Mouse (Mus musculus) embryonic stem cell, embryonic (primary cell): ENCODE data around the gene Plk3.

Experiments
- CTCF ChIA-PET, 4 experiments: fragments of 300-600 bp in 2 of 4; fragments of 350-600 bp in 2 of 4; sonication (Branson Sonifier 250); formaldehyde crosslinking; loops; one replicate each; lab custom pipeline; 2022; ENCODE audit warnings: inconsistent platforms in 2 of 4; lab: Charles Lee
- POLR2A ChIA-PET, 4 experiments: fragments of 300-600 bp in 2 of 4; fragments of 350-600 bp in 2 of 4; sonication (Branson Sonifier 250); formaldehyde crosslinking; loops; one replicate each; lab custom pipeline; 2022; ENCODE audit warnings: antibody characterized with exemption in 4 of 4, inconsistent platforms in 1 of 4; lab: Charles Lee

The Plk3 gene

GRCm38 (mm10) chr4:117133817-117134600 lies at the start of gene Plk3:
TSS of gene Plk3 (minus strand) at chr4:117133963.
- ChIA-PET CTCF (interaction anchor here (0.5 to 4.0 kb wide), 20 partner anchors 9 to 247 kb away, joined by 3 to 78 read pairs (median 6); partner anchors contain the start of genes Btbd19 (in 1 of the 4), Hectd3 (in 1 of the 4) and Rps8 (in 1 of the 4)), POLR2A (interaction anchor here (0.5 to 69.1 kb wide), 86 partner anchors 1 to 821 kb away, joined by 3 to 3713 read pairs (median 4); partner anchors contain the start of genes Btbd19 (in 4 of the 4), Hectd3 (in 3 of the 4), Kif2c (in 3 of the 4) and Ptch2 (in 3 of the 4))

DNA sequence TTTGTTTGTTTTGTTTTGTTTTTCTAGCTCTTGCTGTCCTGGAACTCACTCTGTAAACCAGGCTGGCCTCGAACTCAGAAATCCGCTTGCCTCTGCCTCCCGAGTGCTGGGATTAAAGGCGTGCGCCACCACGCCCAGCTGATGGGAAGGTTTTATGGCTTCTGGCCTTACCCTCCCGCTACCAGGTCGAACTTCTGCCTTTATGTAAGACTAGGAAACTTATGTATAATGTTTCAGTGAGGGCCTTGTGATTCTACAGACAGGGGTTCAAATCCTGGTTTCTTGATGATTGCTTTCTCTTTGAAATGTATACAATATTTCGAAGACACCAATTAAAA lies 49.0 kb upstream of the Plk3 start:
- ChIA-PET POLR2A (interaction anchor here (0.7 to 69.0 kb wide), 75 partner anchors 8 to 837 kb away, joined by 3 to 3713 read pairs (median 6); partner anchors contain the start of genes Btbd19 (in 3 of the 4), Plk3 (in 3 of the 4), Rps8 (in 3 of the 4) and Armh1 (in 2 of the 4)), CTCF (interaction anchor here in 2 of 4 experiments (0.7 to 2.2 kb wide), 10 partner anchors 13 to 180 kb away, joined by 3 to 11 read pairs (median 3); no protein-coding TSS in a partner anchor)

GRCm38 (mm10) chr4:117181863-117182758 lies 48.3 kb upstream of the Plk3 start, which contains the start of gene Kif2c:
TSS of gene Kif2c (minus strand) at chr4:117182639.
- ChIA-PET CTCF (interaction anchor here in 3 of 4 experiments (0.5 to 2.2 kb wide), 15 partner anchors 12 to 1039 kb away, joined by 3 to 18 read pairs (median 3); no protein-coding TSS in a partner anchor), POLR2A (interaction anchor here (0.6 to 69.0 kb wide), 87 partner anchors 7 to 1438 kb away, joined by 3 to 3713 read pairs (median 5); partner anchors contain the start of genes Btbd19 (in 3 of the 4), Plk3 (in 3 of the 4), Rps8 (in 3 of the 4) and Armh1 (in 2 of the 4))

DNA sequence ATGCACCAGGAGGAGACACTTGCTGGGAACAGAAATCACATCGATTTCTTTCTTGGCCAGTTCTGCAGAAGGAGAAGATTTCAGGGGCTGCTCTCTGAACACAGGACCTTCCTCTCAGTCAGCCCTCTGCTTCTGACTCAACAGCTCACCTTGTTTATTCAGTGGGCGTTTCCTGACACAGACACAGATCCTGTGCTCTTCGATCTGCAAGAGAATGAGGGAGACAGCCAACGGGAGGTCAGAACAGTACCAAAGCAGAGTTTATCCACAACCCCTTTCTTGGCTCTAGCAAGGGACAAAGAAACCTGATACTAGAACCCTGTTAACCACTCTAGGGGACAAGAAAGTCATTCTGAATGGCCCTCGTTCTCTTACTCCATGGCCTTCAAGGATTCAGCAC lies 36.2 kb upstream of the Plk3 start:
- CTCF ChIA-PET, result interaction anchor here in 3 of 4 experiments (0.9 to 1.6 kb wide), 8 partner anchors 9 to 167 kb away, joined by 3 to 11 read pairs (median 4); partner anchors contain the start of genes Kif2c (in 1 of the 3) and Rps8 (in 1 of the 3)
- POLR2A ChIA-PET, result interaction anchor here (0.6 to 69.0 kb wide), 47 partner anchors 8 to 539 kb away, joined by 3 to 3713 read pairs (median 5); partner anchors contain the start of genes Kif2c (in 4 of the 4), Rps8 (in 4 of the 4), Btbd19 (in 2 of the 4) and Plk3 (in 2 of the 4)

DNA sequence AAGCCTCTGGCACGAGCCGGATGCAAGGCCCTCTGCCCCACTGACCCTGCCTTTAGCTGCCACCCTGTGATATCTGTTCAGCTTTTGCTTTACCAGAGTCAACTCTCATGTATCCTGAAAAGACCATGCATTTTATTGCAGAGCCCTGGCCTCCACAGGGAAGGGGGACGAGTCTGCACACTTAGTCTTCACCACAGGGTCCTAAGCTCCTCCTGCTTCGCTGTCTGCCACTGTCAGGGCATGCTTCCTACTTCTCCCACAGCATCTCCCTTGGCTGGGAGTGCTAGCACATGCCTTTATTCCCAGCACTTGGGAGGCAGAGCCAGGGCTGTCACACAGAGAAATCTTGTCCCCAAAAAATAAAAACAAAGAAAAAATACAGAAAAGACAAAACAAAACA lies 27.4 kb upstream of the Plk3 start:
- POLR2A ChIA-PET, result interaction anchor here (0.5 to 69.1 kb wide), 21 partner anchors 1 to 158 kb away, joined by 3 to 3713 read pairs (median 7); partner anchors contain the start of genes Btbd19 (in 2 of the 4), Kif2c (in 2 of the 4), Plk3 (in 2 of the 4) and Rps8 (in 2 of the 4)
- CTCF ChIA-PET, result interaction anchor here in 1 of 4 experiments (1.6 to 5.4 kb wide), 2 partner anchors 11 to 15 kb away, joined by 5 to 22 read pairs; no protein-coding TSS in a partner anchor

DNA sequence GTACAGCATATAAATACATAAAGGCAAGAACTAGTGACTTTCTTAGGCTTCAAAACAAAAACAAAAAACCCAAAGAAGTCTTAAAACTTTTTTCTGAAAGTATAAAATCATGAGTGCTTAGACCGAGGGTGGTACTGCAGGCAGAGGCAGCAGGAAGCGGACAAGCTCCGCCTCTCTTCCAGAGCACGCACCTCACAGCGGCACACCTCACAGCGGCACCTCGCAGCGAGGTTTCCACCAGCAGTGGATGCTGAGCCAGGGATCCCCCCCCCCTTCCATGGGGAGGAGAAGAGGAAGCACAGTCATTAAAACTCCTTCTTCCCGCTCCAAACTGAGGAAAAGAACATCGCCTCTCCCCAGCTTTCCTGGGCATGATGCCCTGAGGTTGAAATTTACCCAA lies 25.9 kb upstream of the Plk3 start:
- ChIA-PET CTCF (interaction anchor here in 3 of 4 experiments (0.6 to 5.4 kb wide), 8 partner anchors 10 to 706 kb away, joined by 3 to 22 read pairs (median 3); no protein-coding TSS in a partner anchor), POLR2A (interaction anchor here (0.6 to 69.1 kb wide), 32 partner anchors 3 to 451 kb away, joined by 3 to 3713 read pairs (median 5); partner anchors contain the start of genes Btbd19 (in 3 of the 4), Kif2c (in 3 of the 4), Plk3 (in 3 of the 4) and Tctex1d4 (in 3 of the 4))

DNA sequence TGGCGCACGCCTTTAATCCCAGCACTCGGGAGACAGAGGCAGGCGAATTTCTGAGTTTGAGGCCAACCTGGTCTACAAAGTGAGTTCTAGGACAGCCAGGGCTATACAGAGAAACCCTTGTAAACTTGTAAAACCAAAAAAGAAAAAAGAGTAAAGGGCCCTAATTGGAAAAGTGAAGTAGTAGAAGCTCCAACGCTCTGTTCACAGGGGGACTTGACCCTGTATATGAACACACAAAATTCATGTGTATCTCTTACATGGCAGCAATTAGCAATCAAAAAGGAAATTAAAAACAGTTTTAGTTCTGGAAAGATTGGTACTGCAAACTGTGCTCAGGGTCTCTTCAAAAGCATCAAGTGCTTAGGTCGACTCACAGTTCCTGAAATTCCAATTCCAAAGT lies 22.6 kb upstream of the Plk3 start:
- CTCF ChIA-PET, result interaction anchor here in 3 of 4 experiments (0.6 to 2.6 kb wide), 11 partner anchors 10 to 401 kb away, joined by 3 to 15 read pairs (median 4); no protein-coding TSS in a partner anchor
- POLR2A ChIA-PET, result interaction anchor here (0.6 to 69.1 kb wide), 87 partner anchors 4 to 1927 kb away, joined by 3 to 3713 read pairs (median 6); partner anchors contain the start of genes Btbd19 (in 3 of the 4), Kif2c (in 3 of the 4), Plk3 (in 3 of the 4) and Tctex1d4 (in 3 of the 4)

GRCm38 (mm10) chr4:117155792-117156355 lies 22.1 kb upstream of the Plk3 start, which contains the start of gene Rps8:
TSS of gene Rps8 (minus strand) at chr4:117156243.
- ChIA-PET POLR2A (interaction anchor here (0.6 to 69.1 kb wide), 91 partner anchors 3 to 1927 kb away, joined by 3 to 3713 read pairs (median 6); partner anchors contain the start of genes Btbd19 (in 3 of the 4), Kif2c (in 3 of the 4), Plk3 (in 3 of the 4) and Tctex1d4 (in 3 of the 4)), CTCF (interaction anchor here in 3 of 4 experiments (0.6 to 2.6 kb wide), 11 partner anchors 10 to 402 kb away, joined by 3 to 15 read pairs (median 4); no protein-coding TSS in a partner anchor)

DNA sequence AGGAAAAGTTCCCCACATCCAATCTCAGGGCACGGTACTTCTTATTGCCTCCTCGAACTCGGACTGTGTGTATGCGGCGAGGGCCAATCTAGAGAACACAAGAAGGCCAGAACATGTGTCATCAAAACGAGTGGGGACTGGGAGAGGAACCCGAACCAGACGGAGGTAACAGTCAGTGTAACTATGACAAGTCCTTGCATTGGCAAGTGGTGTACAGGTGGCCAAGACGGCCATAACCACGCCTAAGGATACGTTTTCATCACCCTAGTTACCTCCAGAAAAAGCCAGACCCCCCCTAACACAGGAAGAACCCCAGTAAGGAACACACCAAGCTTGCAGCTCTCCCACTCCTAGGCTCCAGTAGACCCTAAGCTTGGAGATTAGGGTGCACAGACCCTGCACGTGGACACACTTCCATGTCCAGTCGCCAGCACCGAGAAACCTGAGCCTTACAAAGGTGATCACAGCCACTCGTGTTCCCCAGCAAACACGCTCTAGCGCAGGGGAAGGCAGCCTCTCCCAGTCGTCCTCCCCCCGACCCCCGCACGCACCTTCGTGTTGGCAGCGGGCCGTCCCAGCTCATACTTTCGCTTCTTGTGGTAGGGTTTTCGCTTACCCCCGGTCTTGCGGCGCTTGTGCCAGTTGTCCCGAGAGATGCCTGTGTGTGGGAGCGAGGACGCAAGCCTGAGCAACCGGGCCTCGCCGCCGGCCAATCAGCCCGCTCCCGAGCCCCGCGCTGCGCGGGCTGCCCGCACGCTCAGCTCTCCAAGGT lies 21.4 kb upstream of the Plk3 start:
- ChIA-PET POLR2A (interaction anchor here (0.6 to 69.1 kb wide), 72 partner anchors 2 to 1080 kb away, joined by 3 to 3713 read pairs (median 6); partner anchors contain the start of genes Btbd19 (in 3 of the 4), Kif2c (in 3 of the 4), Plk3 (in 3 of the 4) and Tctex1d4 (in 3 of the 4)), CTCF (interaction anchor here in 3 of 4 experiments (0.6 to 2.6 kb wide), 6 partner anchors 9 to 402 kb away, joined by 3 to 13 read pairs (median 4); no protein-coding TSS in a partner anchor)

- CTCF ChIA-PET, result interaction anchor here (0.6 to 1.8 kb wide), 13 partner anchors 12 to 1005 kb away, joined by 3 to 21 read pairs (median 4); partner anchors contain the start of genes Btbd19 (in 1 of the 4), Kif2c (in 1 of the 4), Plk3 (in 1 of the 4) and Tctex1d4 (in 1 of the 4)
- POLR2A ChIA-PET, result interaction anchor here (0.5 to 69.1 kb wide), 78 partner anchors 0 to 1024 kb away, joined by 3 to 3713 read pairs (median 4); partner anchors contain the start of genes Plk3 (in 4 of the 4), Btbd19 (in 3 of the 4), Kif2c (in 3 of the 4) and Tctex1d4 (in 3 of the 4)
Observed at GRCm38 (mm10) chr4:117152714-117153113, 19.0 kb upstream of the Plk3 start.

GRCm38 (mm10) chr4:117151416-117151815 lies 17.7 kb upstream of the Plk3 start:
- CTCF ChIA-PET, result interaction anchor here in 2 of 4 experiments (0.6 to 1.4 kb wide), 7 partner anchors 11 to 486 kb away, joined by 3 to 7 read pairs (median 4); partner anchors contain the start of gene Kif2c (in 1 of the 2)
- POLR2A ChIA-PET, result interaction anchor here (0.6 to 69.1 kb wide), 58 partner anchors 2 to 792 kb away, joined by 3 to 3713 read pairs (median 6); partner anchors contain the start of genes Btbd19 (in 3 of the 4), Kif2c (in 3 of the 4), Plk3 (in 3 of the 4) and Tctex1d4 (in 3 of the 4)

DNA sequence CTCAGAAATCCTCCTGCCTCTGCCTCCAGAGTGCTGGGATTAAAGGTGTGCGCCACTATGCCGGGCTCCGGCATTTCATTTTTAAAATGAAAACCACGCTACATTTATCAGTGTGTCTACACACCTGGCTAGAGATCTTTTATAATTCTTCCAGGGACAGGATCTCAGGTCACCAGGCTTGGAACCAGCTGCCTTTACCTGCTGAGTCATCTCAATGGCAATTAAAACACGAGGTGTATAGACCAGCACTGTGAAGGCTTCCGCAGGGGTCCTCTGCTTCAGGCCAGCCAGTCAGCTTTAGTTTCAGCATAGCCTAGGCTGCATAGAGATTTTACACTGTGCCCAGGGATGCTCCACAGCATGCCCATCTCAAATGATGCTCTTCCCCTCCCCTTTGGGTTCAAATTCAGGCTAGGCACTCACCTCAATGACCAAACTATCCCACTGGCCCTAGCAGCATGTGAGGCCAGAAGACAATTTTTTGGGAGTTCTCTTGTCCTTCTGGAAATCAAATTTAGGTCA lies 16.5 kb upstream of the Plk3 start:
- CTCF ChIA-PET, result interaction anchor here in 2 of 4 experiments (0.6 to 3.1 kb wide), 5 partner anchors 11 to 100 kb away, joined by 3 to 15 read pairs (median 5); no protein-coding TSS in a partner anchor
- POLR2A ChIA-PET, result interaction anchor here (0.6 to 69.1 kb wide), 51 partner anchors 1 to 465 kb away, joined by 3 to 3713 read pairs (median 7); partner anchors contain the start of genes Btbd19 (in 3 of the 4), Plk3 (in 3 of the 4), Armh1 (in 2 of the 4) and Hectd3 (in 2 of the 4)

DNA sequence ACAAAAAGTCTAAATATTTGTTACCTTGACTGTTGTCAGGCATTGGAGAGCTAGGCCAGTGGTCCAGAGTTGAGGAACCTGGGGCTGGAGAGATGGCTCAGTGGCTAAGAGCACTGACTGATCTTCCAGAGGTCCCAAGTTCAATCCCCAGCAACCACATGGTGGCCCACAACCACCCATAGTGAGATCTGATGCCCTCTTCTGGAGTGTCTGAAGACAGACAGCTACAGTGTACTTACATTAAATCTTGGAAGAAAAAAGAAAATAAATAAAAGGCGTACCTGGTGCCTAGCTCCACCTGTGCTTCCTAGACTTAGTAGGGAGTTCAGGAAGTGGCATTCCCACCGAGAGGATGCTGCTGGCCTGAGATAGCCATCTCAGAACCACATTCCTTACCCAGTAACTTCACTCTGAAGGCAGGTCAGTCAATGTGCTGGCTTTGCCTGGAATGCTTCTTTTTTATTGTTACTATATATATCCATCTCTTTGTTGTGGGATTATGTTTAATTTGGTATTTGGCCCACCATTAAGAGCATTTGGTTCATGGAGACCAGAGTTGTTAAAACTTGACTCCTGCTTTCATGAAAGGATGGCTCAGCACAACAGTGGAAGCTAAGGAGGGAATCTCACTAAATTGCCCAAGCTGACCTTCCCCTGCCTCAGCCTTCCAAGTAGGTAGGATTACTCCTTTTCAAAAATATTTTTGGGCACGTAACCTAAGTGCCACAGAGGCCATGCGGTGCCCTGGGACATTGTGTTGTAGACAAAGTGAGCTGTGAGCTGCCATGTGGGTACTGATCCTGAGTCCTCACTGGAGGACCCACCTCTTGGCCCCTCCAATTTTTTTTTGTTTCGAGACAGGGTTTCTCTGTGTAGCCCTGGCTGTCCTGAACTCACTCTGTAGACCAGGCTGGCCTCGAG lies 15.8 kb upstream of the Plk3 start:
- POLR2A ChIA-PET, result interaction anchor here (0.6 to 69.1 kb wide), 67 partner anchors 0 to 1533 kb away, joined by 3 to 3713 read pairs (median 5); partner anchors contain the start of genes Btbd19 (in 3 of the 4), Kif2c (in 3 of the 4), Plk3 (in 3 of the 4) and Armh1 (in 2 of the 4)
- CTCF ChIA-PET, result interaction anchor here in 3 of 4 experiments (0.6 to 5.5 kb wide), 11 partner anchors 10 to 163 kb away, joined by 3 to 22 read pairs (median 5); no protein-coding TSS in a partner anchor
